Mouse (Mus musculus) erythroblast, embryonic 14.5 days (primary cell): ENCODE measurements around the gene Prune2.

Experiments
- GATA1 ChIP-seq: IDR thresholded peaks from 2 replicates; pipeline ENCODE4 v1.6.1; 2012; ENCODE audit warnings: low read length, inconsistent platforms, mixed read lengths
- TAL1 ChIP-seq: IDR thresholded peaks from 3 replicates; pipeline ENCODE4 v1.6.1; 2012; ENCODE audit warnings: low read length, inconsistent platforms, mixed read lengths

GRCm38 (mm10) chr19:16963178-16963577 is 7.3 kb downstream of the Prune2 start:
- TF ChIP-seq TAL1 (no peak), GATA1 (no peak)
